Mouse (Mus musculus) kidney, adult 2 months (tissue): Measurements from ENCODE around the gene Crebl2. TPM values are rescaled to one million over a fixed set of nuclear protein-coding genes. Genes with fewer than 3 reads are reported as not detected.

Experiments used
- DNase-seq: peaks from one replicate; pipeline ENCODE4 v3.0.0; 2021
- H3K27ac ChIP-seq: fragments of 200-500 bp; 2 replicates; pipeline ENCODE4 v1.5.1; 2012; ENCODE audit warnings: low read depth, low read length, control low read depth, inconsistent platforms; ENCODE audit not compliant: insufficient read depth
- H3K27me3 ChIP-seq: fragments of 200-500 bp; replicated peaks from 2 replicates; pipeline ENCODE4 v1.6.1; 2012; ENCODE audit warnings: mild to moderate bottlenecking, moderate library complexity, low read length, inconsistent platforms; ENCODE audit not compliant: control insufficient read depth, insufficient read depth
- H3K36me3 ChIP-seq: fragments of 200-500 bp; 2 replicates; pipeline ENCODE4 v1.6.1; 2012; ENCODE audit warnings: mild to moderate bottlenecking, moderate library complexity, low read length, inconsistent platforms; ENCODE audit not compliant: control insufficient read depth, insufficient read depth
- H3K4me1 ChIP-seq: fragments of 200-500 bp; 2 replicates; pipeline ENCODE4 v1.6.1; 2011; ENCODE audit warnings: low read length; ENCODE audit not compliant: control insufficient read depth, insufficient read depth
- H3K4me3 ChIP-seq: fragments of 200-500 bp; 2 replicates; pipeline ENCODE4 v1.5.1; 2011; ENCODE audit warnings: mild to moderate bottlenecking, low read depth, low read length, control low read depth; ENCODE audit not compliant: insufficient read depth
- CTCF ChIP-seq: fragments of 200-500 bp; conservative IDR thresholded peaks from 2 replicates; pipeline ENCODE4 v1.5.1; 2011; ENCODE audit warnings: low read depth, mild to moderate bottlenecking, control low read depth, low read length, moderate library complexity, mixed read lengths; ENCODE audit not compliant: insufficient read depth, insufficient read length
- POLR2A ChIP-seq: fragments of 200-500 bp; IDR thresholded peaks from one replicate; pipeline ENCODE4 v1.6.1; 2011; ENCODE audit warnings: low read depth, low read length, control low read depth
- WGBS: fragments of 180-500 bp; shearing (Covaris S2); methylation state at CpG from one replicate; pipeline ENCODE4 v1.1.7; 2018; 5-methylcytosine and 5-hydroxymethylcytosine counted together
- polyA plus RNA-seq: library from polyadenylated mRNA; depleted of rRNA; stranded (reverse); fragments of >200 nt; gene quantifications from 2 replicates; pipeline ENCODE4 v1.2.3, GENCODE M21; 2012; rRNA removed

Crebl2 gene
- polyA plus RNA-seq, 1 experiment: 26.1 TPM

DNA sequence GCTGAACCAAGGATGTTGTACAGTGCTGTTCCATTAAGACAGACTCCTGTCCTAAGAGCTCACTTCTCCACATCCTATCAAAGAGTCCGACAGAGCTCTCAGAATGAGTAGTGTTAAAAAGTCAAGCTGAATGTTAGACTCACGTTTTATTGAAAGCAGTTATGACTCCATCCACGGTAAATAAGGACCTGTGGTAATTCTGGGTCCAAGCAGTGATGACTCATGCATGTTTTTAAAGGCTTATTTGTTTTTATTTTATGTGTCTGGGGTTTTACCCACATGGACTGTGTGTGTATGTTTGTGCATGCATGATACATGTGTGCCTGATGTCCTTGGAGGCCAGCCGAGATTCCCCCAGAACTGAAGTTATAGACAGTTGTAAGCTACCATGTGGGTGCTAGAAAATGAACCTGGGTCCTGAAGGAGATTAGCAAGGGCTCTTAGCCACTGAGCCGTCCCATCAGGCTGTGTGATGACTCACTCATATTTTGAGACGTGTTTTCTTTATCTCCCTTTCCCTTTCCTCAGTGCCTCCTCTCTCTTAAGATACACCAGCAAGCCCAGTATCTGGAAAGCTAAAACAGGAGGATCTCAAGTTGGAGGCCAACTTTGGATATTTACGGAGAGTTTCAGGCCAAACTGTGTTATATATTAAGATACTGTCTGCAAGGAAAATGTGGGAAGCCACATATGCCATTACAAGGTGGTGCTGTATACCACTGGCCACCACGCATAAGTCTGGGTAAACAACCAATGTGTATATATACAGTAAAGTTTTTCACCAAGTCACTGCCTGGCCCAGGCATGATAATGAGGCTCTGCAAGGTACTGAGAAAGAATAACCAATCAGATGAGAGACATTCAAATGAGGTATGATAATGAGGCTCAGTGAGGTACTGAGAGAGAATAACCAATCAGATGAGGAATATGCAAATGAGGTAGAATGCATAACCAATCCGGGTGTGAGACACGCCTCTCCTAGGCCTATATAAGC lies 74.2 kb downstream of the Crebl2 start:
- DNase-seq: no peak
- Histone ChIP-seq H3K36me3 (no peaks in the 10 kb centered on the region), H3K27me3 (no peaks in the 10 kb centered on the region), H3K4me3 (no peak overlapping the region), H3K4me1 (no peaks in the 10 kb centered on the region; the same call in 1 of the 2 replicates), H3K27ac (no peak overlapping the region)
- 92% methylated on average over 10 of the region's 10 CpGs for WGBS
- TF ChIP-seq POLR2A (no peak), CTCF (no peak)

DNA sequence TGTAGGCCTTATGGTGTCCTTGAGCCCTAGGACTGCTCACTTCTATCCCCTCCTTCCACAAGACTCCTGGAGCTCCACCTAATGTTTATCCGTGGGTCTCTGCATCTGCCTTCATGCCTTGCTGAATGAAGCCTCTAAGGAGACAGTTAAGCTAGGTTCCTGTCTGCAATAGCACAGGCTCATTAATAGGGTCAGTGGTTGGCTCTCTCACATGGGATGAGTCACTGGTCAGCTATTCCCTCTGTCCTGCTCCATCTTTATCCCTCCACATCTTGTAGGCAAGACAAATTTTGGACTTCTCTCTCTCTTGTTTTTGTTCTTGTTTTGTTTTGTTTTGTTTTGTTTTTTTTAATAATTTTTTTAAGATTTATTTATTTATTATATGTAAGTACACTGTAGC lies 75.9 kb downstream of the Crebl2 start:
- H3K4me1 ChIP-seq: no peaks in the 10 kb centered on the region
- TF ChIP-seq CTCF (no peak), POLR2A (no peak)
- H3K4me3 ChIP-seq: no peak overlapping the region
- no peaks in the 10 kb centered on the region for H3K36me3 ChIP-seq
- no peaks in the 10 kb centered on the region for H3K27me3 ChIP-seq
- 81% methylated on average over 1 of the region's 1 CpGs for WGBS
- H3K27ac ChIP-seq: no peak overlapping the region
- no peak for DNase-seq

Other genes with a start within 250 kb of the Crebl2 start
- gene Mansc1, start 197.7 kb upstream of the Crebl2 start, polyA plus RNA-seq: 8.8 and 9.6 TPM in 2 replicates
- 14.5 and 15.1 TPM in 2 replicates for gene Borcs5, start 190.6 kb upstream of the Crebl2 start, polyA plus RNA-seq
- gene Dusp16, start 37.5 kb upstream of the Crebl2 start, polyA plus RNA-seq: 11.7 and 17.6 TPM in 2 replicates
- 6.4 and 7.9 TPM in 2 replicates for gene Gpr19, start 68.4 kb downstream of the Crebl2 start, polyA plus RNA-seq
- gene Cdkn1b, start 90.2 kb downstream of the Crebl2 start, polyA plus RNA-seq: 15.9 and 17.1 TPM in 2 replicates
- 0.72 and 0.79 TPM in 2 replicates for gene Apold1, start 151.6 kb downstream of the Crebl2 start, polyA plus RNA-seq
- 38.6 and 44.0 TPM in 2 replicates for gene Ddx47, start 181.5 kb downstream of the Crebl2 start, polyA plus RNA-seq
- gene Gprc5a, start 235.5 kb downstream of the Crebl2 start, polyA plus RNA-seq: 3.3 and 4.3 TPM in 2 replicates